Mouse (Mus musculus) intestine, embryonic 14.5 days (tissue): Measurements from ENCODE around the gene Gfi1b. TPM values are rescaled to one million over a fixed set of nuclear protein-coding genes. Genes with fewer than 3 reads are reported as not detected.

Experiments
- ATAC-seq: fragments of 200-750 bp; cut with Nextera tagmentation; replicated peaks from 2 replicates; pipeline ENCODE4 v1.8.0; 2017; ENCODE audit warnings: low read depth, moderate number of reproducible peaks, moderate TSS enrichment, moderate library complexity; ENCODE audit not compliant: low FRiP score, low TSS enrichment
- DNase-seq: peaks from one replicate; pipeline ENCODE4 v3.0.0-alpha.2; 2018; ENCODE audit warnings: low spot score
- H3K27ac ChIP-seq: fragments of 300-500 bp; sonication (generic); 2 replicates; pipeline ENCODE4 v1.5.1; 2014; ENCODE audit warnings: low read depth, mild to moderate bottlenecking, control low read depth
- H3K27me3 ChIP-seq: fragments of 300-500 bp; sonication (generic); replicated peaks from 2 replicates; pipeline ENCODE4 v1.6.1; 2014; ENCODE audit warnings: low read length, control low read depth; ENCODE audit not compliant: control insufficient read depth, insufficient read depth
- H3K36me3 ChIP-seq: fragments of 300-500 bp; sonication (generic); 2 replicates; pipeline ENCODE4 v1.6.1; 2014; ENCODE audit warnings: low read length, control low read depth; ENCODE audit not compliant: control insufficient read depth, insufficient read depth
- H3K4me1 ChIP-seq: fragments of 300-500 bp; sonication (generic); replicated peaks from 2 replicates; pipeline ENCODE4 v1.6.1; 2014; ENCODE audit warnings: low read length, control low read depth, mixed read lengths; ENCODE audit not compliant: control insufficient read depth, insufficient read depth
- H3K4me2 ChIP-seq: fragments of 300-500 bp; sonication (generic); 2 replicates; pipeline ENCODE4 v1.6.1; 2014; ENCODE audit warnings: low read length
- H3K4me3 ChIP-seq: fragments of 300-500 bp; sonication (generic); 2 replicates; pipeline ENCODE4 v1.5.1; 2014; ENCODE audit warnings: low read depth, low read length, control low read depth, mixed read lengths
- H3K9ac ChIP-seq: fragments of 300-500 bp; sonication (generic); 2 replicates; pipeline ENCODE4 v1.6.1; 2014; ENCODE audit warnings: mild to moderate bottlenecking, low read length
- H3K9me3 ChIP-seq: fragments of 300-500 bp; sonication (generic); 2 replicates; pipeline ENCODE4 v1.6.1; 2016; ENCODE audit warnings: low read length, control low read depth; ENCODE audit not compliant: control insufficient read depth
- WGBS: fragments of 180-500 bp; shearing (Covaris S2); extraction: QIAGEN DNeasy Blood & Tissue Kit; methylation state at CpG from one replicate; pipeline ENCODE4 v1.1.7; 2014; 5-methylcytosine and 5-hydroxymethylcytosine counted together
- polyA plus RNA-seq: library from polyadenylated mRNA; unstranded; fragments of >200 nt; fragmentation: Nextera tagmentation; extraction: Ambion mirVana; gene quantifications from 2 replicates; pipeline ENCODE4 v1.2.1, GENCODE M21; 2014

The Gfi1b gene
- polyA plus RNA-seq, 1 experiment from 2014 or later, result not detected

DNA sequence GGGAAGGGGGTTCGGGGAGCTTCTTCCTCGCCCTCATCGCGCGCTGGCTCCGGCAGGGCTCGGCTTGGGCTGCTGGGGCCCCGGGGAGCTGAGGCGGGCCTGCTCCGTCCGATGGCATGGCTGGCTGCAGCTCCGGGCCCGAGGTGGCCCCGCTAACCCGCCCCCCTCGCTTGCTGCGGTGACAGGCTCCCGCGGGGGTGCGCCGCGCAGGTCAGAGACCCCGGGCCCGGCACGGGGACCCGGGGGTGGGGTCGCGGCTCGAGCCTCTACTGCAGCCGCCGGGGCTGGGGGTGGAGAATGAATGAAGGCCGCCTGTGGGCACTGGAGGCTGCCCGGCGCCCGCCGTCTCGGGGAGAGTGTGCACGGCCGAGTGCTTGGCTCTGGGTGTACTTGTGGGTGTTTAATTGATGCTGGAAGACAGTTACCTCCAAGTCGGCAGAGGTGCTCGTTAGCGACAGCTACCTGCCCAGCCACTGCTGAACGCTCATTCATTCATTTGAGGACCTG lies 19.7 kb upstream of the Gfi1b start:
- Histone ChIP-seq H3K36me3 (no peaks in the 10 kb centered on the region), H3K27ac (peak overlapping the region; percentile 88), H3K27me3 (no peaks in the 10 kb centered on the region), H3K4me2 (peak overlapping the region; percentile 88), H3K4me3 (peak overlapping the region; percentile 97), H3K9me3 (no peaks in the 10 kb centered on the region), H3K9ac (peak overlapping the region; percentile 86), H3K4me1 (peaks cover 24% of the 10 kb centered on the region)
- peak; percentile 61 for ATAC-seq
- DNase-seq, result peak; percentile 79
- 1% methylated on average over 43 of the region's 43 CpGs for WGBS

DNA sequence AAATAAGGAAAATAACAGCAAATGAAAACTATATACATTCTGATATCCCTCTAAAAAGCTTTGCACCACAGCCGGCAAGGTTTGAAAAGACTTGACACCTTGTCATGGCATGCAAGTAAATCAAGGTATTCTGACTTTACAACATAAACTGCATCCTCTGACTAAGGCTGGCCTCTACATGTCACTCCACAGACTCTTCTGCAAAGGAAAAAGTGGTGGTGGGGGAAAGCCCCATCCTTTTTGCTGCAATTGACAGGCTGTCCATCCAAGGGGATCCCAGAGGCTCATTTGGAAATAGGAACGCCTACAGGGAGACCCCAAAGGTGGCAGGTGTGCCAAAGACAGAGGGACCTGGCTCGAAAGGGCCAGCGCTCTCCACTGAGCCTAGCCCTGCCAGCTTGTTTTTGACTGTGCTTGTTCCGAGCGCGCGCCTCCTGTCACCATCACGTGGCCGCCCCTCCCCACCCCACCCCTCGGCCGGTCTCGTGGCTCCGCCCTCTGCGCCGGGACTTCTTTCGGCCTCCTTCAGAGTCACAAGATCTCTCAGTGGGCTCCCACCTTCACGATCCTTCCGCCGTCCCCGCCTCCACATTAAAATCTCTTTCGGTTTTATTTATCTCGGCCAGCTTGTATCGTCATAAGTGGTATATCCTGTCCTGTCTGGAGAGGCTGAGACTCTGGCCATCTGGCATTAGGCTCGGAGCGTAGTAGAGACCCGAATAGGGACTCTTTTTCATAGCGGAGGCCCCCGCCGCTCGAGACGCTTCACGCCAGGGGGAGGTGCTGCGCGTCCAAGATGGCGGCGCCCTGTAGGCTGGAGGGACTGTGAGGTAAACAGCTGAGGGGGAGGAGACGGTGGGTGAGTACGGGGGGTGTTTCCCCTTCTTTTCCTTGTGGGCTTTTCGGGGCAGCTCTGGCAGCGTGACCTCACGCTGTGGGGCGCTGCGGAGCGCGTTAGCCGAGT lies 19.0 kb upstream of the Gfi1b start, which contains the start of gene Tsc1:
TSS of gene Tsc1 (plus strand) at position 768 of the 964 bp plus-strand sequence.
- peak; percentile 93 for ATAC-seq
- Histone ChIP-seq H3K4me3 (peak within 1 kb of the TSS; percentile 97), H3K27ac (peak within 1 kb of the TSS; percentile 88), H3K9ac (peak within 1 kb of the TSS; percentile 86), H3K4me1 (peaks cover 24% of the 10 kb centered on the region), H3K36me3 (no peaks in the 10 kb centered on the region), H3K27me3 (no peaks in the 10 kb centered on the region), H3K9me3 (no peaks in the 10 kb centered on the region), H3K4me2 (peak within 1 kb of the TSS; percentile 88)
- peak; percentile 97 for DNase-seq
- WGBS, result 2% methylated on average over 40 of the region's 47 CpGs

DNA sequence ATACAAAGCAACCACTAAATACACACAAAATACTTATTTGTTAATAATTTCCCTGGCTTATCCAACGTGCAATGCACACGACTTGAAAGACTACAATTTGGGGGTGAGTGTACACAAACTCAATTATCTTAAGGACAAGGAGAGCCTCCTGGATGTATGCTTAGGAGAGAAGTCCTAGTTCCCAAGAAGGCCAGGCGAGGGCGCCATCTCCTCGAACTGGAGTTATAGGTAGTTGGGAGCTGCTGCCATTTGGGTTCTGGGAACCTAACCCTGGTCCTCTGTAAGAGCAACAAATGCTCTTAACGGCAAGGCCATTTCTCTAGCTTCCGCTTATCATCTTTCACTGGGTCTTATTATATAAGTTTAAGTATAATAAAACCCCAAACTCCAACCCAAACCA lies 18.0 kb upstream of the Gfi1b start:
- H3K27ac ChIP-seq, result no peak overlapping the region
- no peak overlapping the region for H3K9ac ChIP-seq
- H3K27me3 ChIP-seq, result no peaks in the 10 kb centered on the region
- H3K4me3 ChIP-seq, result no peak overlapping the region
- ATAC-seq (no peak), DNase-seq (no peak)
- 56% methylated on average over 7 of the region's 7 CpGs for WGBS
- H3K36me3 ChIP-seq, result no peaks in the 10 kb centered on the region
- H3K4me2 ChIP-seq, result no peak overlapping the region
- peaks cover 24% of the 10 kb centered on the region for H3K4me1 ChIP-seq
- H3K9me3 ChIP-seq, result no peaks in the 10 kb centered on the region

DNA sequence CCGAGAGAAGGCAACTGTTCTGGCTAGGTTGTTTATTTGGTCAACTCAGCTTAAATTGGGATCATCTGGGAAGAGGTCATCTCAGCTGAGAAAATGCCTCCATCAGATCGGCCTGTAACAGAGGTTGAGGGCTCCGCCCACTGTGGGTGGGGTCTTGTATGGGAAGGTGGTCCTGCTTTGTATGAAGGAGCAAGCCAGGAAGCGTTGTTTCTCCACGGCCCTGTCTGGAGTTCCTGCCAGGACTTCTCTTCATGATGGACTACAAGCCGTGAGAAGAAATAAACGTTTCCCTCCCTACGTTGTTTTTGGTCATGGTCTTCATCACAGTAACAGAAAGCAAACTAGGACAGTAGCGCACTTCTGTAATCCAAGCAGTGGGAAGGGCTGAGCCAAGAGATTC lies 17.1 kb upstream of the Gfi1b start:
- Histone ChIP-seq H3K9ac (no peak overlapping the region), H3K9me3 (no peaks in the 10 kb centered on the region), H3K4me2 (peak overlapping the region; percentile 31), H3K36me3 (no peaks in the 10 kb centered on the region), H3K4me3 (no peak overlapping the region), H3K4me1 (peaks cover 24% of the 10 kb centered on the region), H3K27me3 (no peaks in the 10 kb centered on the region), H3K27ac (0 out of 2 replicates have a peak overlapping the region, but pooled peaks have one; percentile 33)
- ATAC-seq (no peak), DNase-seq (peak; percentile 69)
- WGBS, result 7% methylated on average over 9 of the region's 9 CpGs

DNA sequence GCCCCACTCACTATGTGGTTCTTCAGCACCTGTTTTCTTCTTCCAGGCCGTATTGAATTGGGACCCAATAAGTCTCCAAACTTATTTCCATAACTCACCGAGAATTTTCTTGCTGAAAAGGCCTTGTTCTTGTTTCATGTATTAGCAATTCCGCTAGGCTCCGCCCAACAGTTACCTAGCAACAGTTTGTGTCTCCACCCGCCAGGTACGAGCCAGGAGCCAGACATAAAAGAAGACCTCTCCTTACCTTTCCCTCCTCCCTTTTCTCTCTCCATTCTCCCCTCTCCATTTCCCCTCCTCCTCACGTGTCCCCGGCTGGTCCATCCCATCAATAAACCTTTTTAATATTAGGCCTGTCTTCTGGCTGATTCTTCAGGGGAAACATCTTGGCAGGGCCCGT lies 16.6 kb upstream of the Gfi1b start:
- H3K9me3 ChIP-seq, result no peaks in the 10 kb centered on the region
- no peak overlapping the region for H3K9ac ChIP-seq
- peaks cover 24% of the 10 kb centered on the region for H3K4me1 ChIP-seq
- no peaks in the 10 kb centered on the region for H3K36me3 ChIP-seq
- no peak for ATAC-seq
- DNase-seq, result peak; percentile 67
- 0 out of 2 replicates have a peak overlapping the region, but pooled peaks have one; percentile 33 for H3K27ac ChIP-seq
- no peak overlapping the region for H3K4me3 ChIP-seq
- 19% methylated on average over 9 of the region's 9 CpGs for WGBS
- H3K4me2 ChIP-seq, result peak overlapping the region; percentile 31
- H3K27me3 ChIP-seq, result no peaks in the 10 kb centered on the region

DNA sequence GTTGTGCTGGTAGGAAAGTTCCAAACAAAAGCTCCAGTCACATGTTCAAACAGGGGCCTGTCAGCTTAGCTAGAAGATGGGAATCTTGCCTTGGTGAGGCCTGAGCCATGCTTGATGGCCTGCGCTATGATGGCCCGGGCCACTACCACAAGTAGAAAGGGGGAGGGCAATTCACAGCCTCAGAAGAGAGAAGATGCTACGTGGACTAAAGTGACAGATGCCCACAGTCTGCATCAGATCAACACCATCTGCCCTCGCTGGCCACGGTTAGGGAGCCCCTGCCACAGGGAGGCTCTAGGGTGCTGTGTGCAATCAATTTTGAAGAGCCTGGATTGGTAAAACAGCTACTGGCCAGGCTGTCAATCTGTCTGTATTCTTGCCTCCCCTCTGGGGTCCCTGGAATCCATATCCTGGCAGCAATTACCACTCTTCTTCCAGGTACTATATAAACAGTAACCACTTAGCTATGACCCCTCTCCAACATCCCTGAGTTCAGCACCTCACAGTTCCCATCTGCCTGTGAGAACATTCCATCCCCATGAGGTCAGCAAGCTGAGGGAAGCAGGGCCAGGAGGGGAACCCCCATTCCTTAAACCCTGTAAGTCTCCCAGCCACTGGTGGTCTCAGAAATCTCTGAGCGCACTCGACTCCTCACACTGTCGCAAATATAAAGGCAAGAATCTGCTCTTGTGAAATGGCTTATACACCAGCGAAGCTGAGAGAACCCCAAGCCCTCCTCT lies 15.5 kb upstream of the Gfi1b start:
- no peak for ATAC-seq
- 50% methylated on average over 9 of the region's 9 CpGs for WGBS

DNA sequence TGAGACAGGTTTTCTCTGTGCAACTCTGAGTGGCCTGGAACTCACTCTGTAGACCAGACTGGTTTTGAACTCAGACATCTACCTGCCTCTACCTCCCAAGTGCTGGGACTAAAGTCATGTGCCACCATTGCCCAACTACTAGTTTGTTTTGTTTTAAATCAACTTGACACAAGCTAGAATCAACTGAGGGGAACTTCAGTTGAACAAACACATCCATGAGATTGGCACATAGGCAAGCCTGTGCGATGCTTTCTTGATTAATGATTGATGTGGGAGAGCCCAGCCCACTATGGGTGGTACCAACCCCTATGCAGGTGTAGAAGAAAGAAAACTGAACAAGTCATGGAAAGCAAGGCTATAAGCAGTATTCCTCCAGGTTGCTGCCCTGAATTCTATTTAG lies 13.4 kb upstream of the Gfi1b start:
- H3K27me3 ChIP-seq, result no peaks in the 10 kb centered on the region
- H3K9ac ChIP-seq, result no peak overlapping the region
- H3K36me3 ChIP-seq, result no peaks in the 10 kb centered on the region
- H3K9me3 ChIP-seq, result no peaks in the 10 kb centered on the region
- H3K4me3 ChIP-seq, result no peak overlapping the region
- no peak for DNase-seq
- no peak overlapping the region for H3K4me2 ChIP-seq
- H3K4me1 ChIP-seq, result peaks cover 8% of the 10 kb centered on the region
- no peak for ATAC-seq
- no peak overlapping the region for H3K27ac ChIP-seq
- 81% methylated on average over 1 of the region's 1 CpGs for WGBS

More for the DNA sequence above, 15.5 kb upstream of the Gfi1b start:
- Histone ChIP-seq H3K36me3 (no peaks in the 10 kb centered on the region), H3K4me2 (no peak overlapping the region), H3K9me3 (no peaks in the 10 kb centered on the region), H3K4me1 (peaks cover 17% of the 10 kb centered on the region), H3K27me3 (no peaks in the 10 kb centered on the region), H3K9ac (no peak overlapping the region), H3K4me3 (no peak overlapping the region), H3K27ac (no peak overlapping the region)
- no peak for DNase-seq

DNA sequence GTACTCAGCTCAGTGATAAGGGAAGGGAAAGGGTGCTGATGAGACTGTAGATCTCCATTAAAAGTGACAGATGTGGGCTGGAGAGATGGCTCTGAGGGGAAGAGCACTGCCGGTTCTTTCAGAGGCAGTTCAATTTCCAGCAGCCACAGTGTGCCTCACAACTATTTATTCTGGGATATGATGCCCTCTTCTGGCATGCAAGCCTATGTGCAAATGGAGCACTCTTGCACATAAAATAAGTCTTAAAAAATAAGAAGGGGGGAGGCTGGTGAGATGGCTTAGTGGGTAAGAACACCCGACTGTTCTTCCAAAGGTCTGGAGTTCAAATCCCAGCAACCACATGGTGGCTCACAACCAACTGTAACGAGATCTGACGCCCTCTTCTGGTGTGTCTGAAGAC lies 11.4 kb upstream of the Gfi1b start:
- no peaks in the 10 kb centered on the region for H3K9me3 ChIP-seq
- peaks cover 5% of the 10 kb centered on the region; the same call in 1 of the 2 replicates for H3K4me1 ChIP-seq
- ATAC-seq (no peak), DNase-seq (no peak)
- no peak overlapping the region for H3K27ac ChIP-seq
- H3K9ac ChIP-seq, result no peak overlapping the region
- H3K36me3 ChIP-seq, result no peaks in the 10 kb centered on the region
- WGBS, result 54% methylated on average over 4 of the region's 4 CpGs
- no peak overlapping the region for H3K4me3 ChIP-seq
- no peak overlapping the region for H3K4me2 ChIP-seq
- no peaks in the 10 kb centered on the region for H3K27me3 ChIP-seq
